Mouse (Mus musculus) layer of hippocampus, postnatal 14 days (tissue): ENCODE data around the gene Cxcl9. TPM values are rescaled to one million over a fixed set of nuclear protein-coding genes. Genes with fewer than 3 reads are reported as not detected.

Source experiments
- DNase-seq, 2 experiments: peaks; one replicate each; pipeline ENCODE4 v3.0.0; 2021 to 2022; ENCODE audit warnings: low spot score in 2 of 2, mixed read lengths in 1 of 2
- total RNA-seq, 2 experiments: library from RNA; stranded (reverse); gene quantifications; 2 replicates each; pipeline ENCODE4 v1.2.3; 2021

Gene Cxcl9
- total RNA-seq, 2 experiments from 2014 or later = not detected

DNA sequence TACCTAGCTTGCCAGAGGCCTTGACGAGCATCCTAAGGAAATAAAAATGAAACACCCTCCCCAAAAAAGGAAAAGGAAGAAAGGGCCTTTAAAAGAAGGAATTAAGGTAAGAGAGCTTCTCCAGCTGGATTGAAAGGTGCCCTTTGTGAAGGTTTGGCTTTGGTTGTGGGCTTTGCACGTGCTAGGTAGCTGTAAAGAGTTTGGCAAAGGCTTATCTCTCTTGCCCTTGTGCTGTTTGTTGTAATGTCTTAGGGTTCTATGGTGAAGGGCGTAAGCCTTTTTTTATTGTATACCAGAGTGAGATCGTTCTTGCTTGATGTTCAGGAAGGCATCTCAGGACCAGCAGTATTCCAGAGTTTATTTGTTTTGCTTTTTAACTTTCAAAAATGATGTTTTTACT is 12.7 kb upstream of the Cxcl9 start:
- no peak for DNase-seq

DNA sequence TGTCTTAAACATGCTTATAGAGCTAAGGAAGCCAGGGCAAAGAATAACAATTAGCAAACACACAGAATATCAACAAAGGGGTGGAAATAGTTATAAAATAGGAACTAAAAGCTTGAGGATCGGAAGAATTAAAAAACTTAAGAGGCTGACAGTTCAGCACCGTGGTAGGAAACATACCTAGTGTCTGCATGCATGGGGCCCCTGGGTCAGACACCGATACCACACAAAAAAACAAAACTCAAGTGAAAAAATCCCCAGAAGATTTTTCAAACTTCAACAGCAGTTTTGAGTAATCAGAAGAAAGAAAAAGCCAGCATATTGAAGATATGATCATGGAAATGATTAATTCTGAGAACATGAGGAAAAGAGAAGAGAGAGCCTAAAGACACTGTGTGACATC is 8.9 kb upstream of the Cxcl9 start:
- DNase-seq = no peak

DNA sequence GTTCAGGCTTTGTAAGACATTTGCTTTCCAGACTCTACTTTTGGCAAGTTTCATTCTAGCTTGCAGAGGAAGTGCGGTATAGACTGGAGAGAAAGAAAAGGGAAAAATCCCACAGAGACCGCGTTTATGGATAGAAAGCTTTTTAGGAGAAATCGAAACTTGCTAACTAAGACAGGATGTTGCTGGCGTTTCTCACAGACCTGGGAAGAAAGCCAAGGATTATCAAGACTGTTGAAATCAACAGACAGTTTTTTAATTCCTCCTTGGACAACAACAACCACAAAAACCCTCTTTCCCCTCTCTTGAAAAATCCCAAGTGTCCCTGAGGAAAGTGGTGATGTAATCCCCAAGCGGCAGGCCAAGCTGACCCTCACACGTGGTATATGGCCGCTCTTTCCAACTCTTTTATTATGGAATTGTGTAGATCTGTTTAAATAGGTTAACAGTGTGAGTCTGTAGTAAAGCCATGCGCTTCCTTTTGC is 4.5 kb upstream of the Cxcl9 start:
- DNase-seq = no peak

DNA sequence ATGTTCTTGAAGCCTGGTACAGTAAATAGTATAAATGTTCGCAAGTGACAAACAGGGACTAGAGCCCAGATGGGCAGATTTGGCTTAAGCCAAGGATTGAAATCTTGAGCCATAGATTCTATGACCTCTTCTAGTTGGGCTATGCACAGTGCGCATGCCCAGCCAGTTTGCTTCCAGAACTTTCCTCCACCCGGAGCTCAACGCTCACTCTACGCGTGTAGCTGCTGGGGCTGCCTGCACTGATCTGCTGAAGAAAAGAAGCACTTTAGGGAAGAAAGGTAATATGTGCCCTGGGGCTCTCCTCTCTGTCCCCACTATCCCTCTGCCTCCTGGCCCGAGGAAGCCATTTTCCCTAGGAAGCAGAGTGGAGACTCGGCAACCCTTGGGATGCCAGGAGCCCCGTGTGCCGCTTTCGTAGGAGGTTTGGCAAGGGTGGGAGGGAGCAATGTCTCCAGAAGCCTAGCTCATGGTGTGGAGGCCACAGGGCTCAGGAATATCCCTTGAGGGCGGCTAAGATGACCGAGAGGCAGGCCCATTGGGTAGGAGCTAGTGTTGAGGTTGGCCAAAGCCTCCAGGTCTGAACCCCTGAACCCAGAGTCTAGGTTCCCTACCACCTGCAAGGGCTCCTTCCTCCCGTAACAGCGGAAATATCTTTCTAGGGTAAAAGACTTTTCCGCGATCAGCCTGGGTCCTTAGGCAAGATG is 3.9 kb upstream of the Cxcl9 start, which contains the start of gene Art3:
Art3 (plus strand) TSS at position 193 of the 704 bp plus-strand sequence.
- DNase-seq = no peak

DNA sequence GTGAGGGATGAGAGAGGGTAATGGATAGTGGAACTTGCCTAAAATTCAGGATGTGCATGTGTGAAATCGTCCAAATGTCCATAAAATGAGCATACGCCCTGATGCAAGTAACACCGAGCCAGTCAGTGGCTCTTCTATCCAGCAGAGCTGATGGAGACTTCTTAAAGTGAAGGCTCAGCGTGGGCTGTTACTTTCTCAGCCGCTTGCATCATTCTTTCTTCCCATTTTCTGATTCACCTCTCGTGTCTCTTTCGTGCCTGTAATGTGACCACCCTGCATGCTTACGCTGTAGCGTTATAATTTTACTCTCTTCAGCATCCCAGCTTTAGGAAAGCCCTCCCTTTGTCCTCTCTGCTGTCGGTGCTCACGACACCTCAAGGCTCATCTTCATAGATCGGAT is 3.2 kb upstream of the Cxcl9 start:
- DNase-seq = no peak

GRCm38 (mm10) chr5:92327367-92327766 is 512 bp downstream of the Cxcl9 start:
- no peak for DNase-seq

DNA sequence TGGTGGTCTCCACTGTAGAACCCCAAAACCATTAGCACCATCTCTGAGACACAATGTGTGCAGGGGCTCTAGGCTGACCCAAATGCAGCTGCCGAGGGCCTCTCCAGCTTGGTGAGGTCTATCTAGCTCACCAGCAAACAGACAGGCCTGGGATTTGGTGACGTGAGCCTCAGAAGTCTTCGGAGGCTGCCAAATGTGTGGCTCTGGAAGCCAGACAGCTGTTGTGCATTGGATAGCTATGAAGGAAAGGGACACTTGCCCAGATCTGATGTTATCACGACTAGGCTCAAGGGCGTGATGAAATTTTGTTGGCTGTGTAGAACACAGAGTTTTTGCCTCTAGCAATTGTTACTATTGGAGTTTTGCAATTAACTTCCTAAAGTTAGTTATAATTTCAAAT is 4.6 kb downstream of the Cxcl9 start:
- no peak for DNase-seq

DNA sequence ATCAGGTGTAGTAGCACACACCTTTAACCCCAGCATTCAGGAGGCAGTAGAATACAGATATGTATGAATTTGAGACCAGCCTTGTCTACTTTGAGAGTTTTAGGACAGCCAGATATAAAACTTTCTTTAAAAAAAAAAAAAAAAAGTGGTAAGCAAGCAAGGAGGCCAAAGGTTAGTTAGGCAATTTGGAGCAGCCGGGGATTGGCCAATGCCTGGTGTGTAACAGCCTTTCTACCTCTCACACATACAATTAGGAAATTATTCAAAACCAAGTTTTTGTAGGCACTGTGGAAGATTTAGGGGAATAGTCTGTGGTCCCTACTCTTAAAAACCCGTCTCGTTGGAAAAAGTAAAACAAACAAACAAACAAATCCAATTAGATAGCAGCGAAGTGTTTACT is 5.3 kb downstream of the Cxcl9 start:
- DNase-seq = no peak

GRCm38 (mm10) chr5:92321631-92322400 is 6.1 kb downstream of the Cxcl9 start:
- DNase-seq = no peak

GRCm38 (mm10) chr5:92318596-92318995 is 9.3 kb downstream of the Cxcl9 start:
- no peak for DNase-seq

- DNase-seq = no peak
Observed at GRCm38 (mm10) chr5:92318119-92318518, 9.8 kb downstream of the Cxcl9 start.

DNA sequence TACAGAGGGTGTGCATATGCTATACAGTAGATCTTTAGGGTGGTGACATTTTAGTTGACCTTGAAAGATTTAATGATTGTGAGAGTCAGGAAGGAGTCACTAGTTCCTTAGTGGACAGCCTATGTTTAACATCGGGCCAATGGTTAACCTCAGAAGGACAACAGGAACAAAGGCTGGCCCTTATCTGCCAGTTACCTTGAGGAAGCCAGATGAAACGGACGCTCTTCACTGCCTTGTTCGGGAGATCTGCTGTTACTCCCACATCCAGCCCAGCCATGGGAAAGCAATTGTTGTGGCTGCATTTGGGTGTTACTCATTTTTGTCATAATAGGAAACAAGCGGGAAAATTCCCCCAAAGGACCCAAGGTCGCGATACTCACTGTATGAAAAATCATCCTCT is 14.1 kb downstream of the Cxcl9 start:
- DNase-seq = no peak

GRCm38 (mm10) chr5:92312046-92312715 is 15.7 kb downstream of the Cxcl9 start:
- peak; percentile 84 to 92 for DNase-seq

DNA sequence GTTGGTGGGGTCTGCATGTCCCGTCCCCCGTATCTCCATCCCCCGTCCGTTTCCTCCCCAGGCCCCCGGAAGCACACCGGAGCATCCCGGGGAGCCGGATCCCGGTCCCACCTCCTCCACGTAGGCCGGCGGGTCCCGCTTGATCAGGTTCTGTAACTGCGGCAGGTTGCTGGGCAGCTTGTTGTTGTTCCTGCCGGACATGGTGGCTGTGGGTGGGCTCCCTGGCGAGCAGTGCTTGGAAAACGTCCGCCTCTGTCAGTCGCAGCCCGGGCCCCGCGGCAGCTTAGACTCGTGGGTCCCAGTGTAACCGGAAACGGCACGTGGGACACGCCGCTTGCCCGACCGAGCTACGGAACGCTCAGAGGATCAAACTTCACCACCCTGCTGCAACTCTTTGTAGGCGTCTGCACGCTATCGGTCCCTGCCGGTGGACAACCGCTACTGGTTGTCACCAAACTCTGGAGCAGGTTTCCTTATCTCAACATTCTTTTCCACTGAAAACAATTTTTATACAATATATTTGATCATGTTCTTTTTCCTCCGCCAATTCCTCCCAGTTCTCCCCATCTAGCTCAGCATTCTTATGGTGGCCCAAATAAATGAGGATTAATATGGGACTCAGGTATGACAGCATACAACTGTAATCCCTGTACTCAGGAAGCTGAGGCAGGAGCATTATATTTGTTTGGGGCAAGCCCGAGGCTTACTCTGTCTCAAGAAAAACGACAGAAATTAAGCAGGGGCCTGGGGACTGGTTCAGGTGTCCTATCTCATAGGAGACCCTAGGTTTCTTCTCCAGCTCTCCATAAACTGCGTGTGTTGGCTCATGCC is 18.0 kb downstream of the Cxcl9 start, which contains the start of gene Sdad1:
Sdad1 (minus strand) TSS at position 799 of the 831 bp plus-strand sequence.
- peak; percentile 94 to 97 for DNase-seq

DNA sequence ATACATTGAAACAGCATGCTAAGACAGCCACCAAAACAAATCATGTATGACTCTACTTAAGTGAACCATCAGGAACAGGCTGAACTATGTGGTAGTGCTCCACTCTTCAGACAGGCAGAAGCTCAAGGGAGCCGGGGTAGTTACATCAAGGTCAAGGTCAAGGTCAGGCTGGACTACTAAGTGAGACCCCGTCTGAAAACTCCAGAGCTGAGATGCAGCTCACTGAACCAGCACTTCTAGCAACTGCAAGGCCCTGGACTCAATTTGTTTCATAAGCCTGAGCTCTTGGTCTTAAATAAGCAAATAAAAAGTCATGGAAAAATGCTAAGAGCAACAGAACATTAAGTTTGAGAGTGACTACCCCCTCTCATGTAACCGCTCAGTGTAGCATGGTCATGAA is 23.6 kb downstream of the Cxcl9 start:
- no peak for DNase-seq

DNA sequence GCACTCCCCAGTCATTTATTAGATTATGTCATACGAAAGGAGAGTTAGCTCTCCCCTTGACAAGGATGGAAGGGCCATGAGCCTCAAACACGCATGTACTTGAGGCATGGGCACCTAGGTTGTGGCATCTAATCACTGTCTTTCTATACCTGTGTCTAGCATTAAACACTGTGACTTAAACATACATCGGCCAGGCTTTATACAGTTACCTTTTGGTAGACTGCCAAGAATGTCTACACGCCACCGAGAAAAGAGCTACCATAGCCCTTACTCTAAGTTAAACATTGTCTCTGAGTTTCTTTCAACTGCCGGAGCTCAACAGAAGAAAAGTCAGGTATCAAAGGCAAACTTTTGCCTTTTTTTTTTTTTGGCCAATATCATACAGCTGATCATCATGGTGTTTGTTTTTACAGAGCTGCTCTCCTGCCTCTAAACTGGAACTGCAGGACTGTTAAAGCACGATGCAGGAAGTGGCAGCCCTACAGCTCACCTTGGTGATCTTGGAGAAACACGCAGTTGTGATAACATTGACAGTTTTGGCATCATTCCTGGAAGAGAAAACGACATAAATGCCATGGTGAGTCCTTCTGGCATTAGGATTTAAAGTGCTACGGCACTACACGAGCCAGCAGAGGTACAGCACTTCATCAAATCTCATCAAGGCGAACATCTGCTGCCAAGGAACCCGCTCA is 25.6 kb downstream of the Cxcl9 start:
- no peak for DNase-seq

DNA sequence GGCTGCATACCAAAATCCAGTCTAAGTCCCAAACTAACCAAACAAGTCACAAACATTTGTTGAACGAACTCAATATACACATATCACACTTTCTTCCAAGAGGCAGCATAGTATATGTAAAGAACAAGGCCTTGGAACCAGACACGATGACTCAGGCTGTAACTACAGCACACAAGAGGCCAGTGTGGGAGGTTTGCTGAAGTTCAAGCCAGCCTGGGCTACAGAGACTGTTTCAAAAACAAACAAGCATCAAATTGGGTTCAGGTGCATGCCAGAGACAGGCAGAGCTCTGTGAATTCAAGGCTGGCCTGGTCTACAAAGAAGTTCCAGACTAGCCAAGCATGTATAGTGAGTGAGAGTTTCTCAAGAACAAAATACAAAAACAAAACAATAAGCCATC is 33.4 kb downstream of the Cxcl9 start:
- DNase-seq = no peak

DNA sequence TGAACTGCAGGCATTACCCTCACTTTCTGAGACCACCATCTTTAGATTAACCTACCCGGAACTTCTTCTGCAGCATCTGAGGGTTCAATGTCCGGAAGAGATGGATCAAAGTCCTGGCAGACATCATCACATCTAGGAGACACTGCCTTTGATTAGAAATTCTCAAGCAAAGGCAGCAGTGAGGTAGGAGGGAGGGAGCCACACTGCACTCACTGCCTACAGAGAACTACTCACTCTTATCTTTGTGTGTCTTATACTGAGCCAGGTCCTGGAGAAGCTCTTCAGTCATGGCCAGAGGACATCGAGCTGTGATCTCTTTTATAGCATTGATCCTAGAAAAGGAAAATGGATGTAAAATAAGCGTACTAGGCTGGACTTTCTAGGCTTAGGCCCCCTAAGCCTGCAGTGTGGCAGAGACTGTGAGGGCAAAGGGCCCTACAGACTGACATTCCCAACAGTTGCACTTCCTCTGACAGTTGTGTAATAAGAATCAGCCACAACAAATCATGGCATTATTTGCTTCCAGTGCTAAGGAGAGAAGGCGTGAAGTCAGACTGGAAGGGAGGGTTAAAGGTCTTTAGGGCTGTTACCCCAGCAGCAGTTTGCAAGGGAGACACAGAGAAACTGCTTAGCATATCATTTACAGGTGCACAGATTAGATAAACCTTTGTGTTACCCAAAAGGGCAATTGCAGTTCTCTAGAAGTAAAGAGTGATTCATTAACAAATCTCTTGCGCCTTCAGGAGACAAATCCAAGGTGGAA is 36.0 kb downstream of the Cxcl9 start:
- no peak for DNase-seq

DNA sequence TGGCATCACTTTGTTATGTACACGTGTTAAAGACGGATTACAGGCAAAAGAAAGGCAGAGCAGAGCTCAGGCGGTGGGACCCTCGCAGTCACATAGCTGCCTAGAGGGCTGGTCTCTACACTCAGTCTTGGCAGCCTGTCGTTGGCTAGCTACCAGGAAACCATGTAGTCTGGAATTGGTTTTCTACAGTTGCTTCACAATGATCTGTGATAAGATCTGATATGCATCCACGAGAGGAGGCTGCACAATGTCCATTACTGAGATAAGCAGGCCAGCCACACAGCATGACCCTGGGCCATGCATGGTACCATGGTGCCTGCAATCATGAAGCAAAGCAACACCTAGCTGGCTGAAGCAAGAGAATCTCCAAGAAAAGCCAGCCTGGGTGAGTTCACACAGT is 40.0 kb downstream of the Cxcl9 start:
- DNase-seq = no peak

DNA sequence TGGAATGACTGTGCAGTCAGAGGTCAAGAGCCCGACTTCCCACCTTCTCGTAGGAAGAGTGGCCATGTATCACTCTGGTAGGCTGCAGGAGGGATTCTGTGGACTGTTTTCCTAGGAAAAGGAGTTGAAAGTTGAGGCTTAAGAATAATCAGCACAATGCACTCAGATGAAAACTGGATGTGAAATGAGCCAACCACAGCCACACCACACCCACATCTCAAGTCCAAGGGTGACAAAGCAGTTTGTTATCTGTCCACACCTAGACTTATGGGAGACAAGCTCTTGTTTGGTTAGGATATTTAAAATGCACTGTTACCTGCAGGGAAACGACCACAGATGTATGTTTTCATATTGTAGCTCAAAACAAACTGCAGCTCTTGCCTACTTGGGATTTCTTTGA is 44.8 kb downstream of the Cxcl9 start:
- no peak for DNase-seq
